Mouse (Mus musculus) heart, embryonic 10.5 days (tissue): ENCODE data around the gene Cyp2d26. TPM values are rescaled to one million over a fixed set of nuclear protein-coding genes. Genes with fewer than 3 reads are reported as not detected.

ENCODE experiments used
- DNase-seq: peaks from one replicate; pipeline ENCODE4 v3.0.0-alpha.2; 2017; ENCODE audit warnings: low spot score
- H3K27ac ChIP-seq: fragments of 300-500 bp; sonication (generic); 2 replicates; pipeline ENCODE4 v1.5.1; 2016; ENCODE audit warnings: mild to moderate bottlenecking
- H3K27me3 ChIP-seq: fragments of 300-500 bp; sonication (generic); 2 replicates; pipeline ENCODE4 v1.6.1; 2016; ENCODE audit warnings: mild to moderate bottlenecking; ENCODE audit not compliant: poor library complexity, insufficient read depth, severe bottlenecking
- H3K36me3 ChIP-seq: fragments of 300-500 bp; sonication (generic); 2 replicates; pipeline ENCODE4 v1.6.1; 2016; ENCODE audit warnings: mild to moderate bottlenecking, moderate library complexity
- H3K4me1 ChIP-seq: fragments of 300-500 bp; sonication (generic); 2 replicates; pipeline ENCODE4 v1.6.1; 2016; ENCODE audit warnings: mild to moderate bottlenecking
- H3K4me3 ChIP-seq: fragments of 300-500 bp; sonication (generic); 2 replicates; pipeline ENCODE4 v1.5.1; 2016; ENCODE audit warnings: mild to moderate bottlenecking, moderate library complexity
- H3K9me3 ChIP-seq: fragments of 300-500 bp; sonication (generic); 2 replicates; pipeline ENCODE4 v1.6.1; 2016; ENCODE audit warnings: mild to moderate bottlenecking, moderate library complexity
- WGBS: fragments of 180-500 bp; shearing (Covaris S2); methylation state at CpG from one replicate; pipeline ENCODE4 v1.1.7; 2016; 5-methylcytosine and 5-hydroxymethylcytosine counted together
- polyA plus RNA-seq: library from polyadenylated mRNA; unstranded; fragments of >200 nt; fragmentation: Nextera tagmentation; extraction: Ambion mirVana; gene quantifications from 2 replicates; pipeline ENCODE4 v1.2.1, GENCODE M21; 2016

Cyp2d26 gene
- 0.08 TPM in 1 of 2 replicates, not detected in the other for polyA plus RNA-seq

GRCm38 (mm10) chr15:82794277-82794676 lies at the start of gene Cyp2d26:
Gene Cyp2d26 (minus strand): TSS chr15:82794294.
- no peak for DNase-seq

GRCm38 (mm10) chr15:82839146-82839545 lies 45.1 kb upstream of the Cyp2d26 start:
- Histone ChIP-seq H3K27me3 (no peaks in the 10 kb centered on the region), H3K4me1 (no peaks in the 10 kb centered on the region)
- 91% methylated on average over 3 of the region's 3 CpGs for WGBS

More at GRCm38 (mm10) chr15:82794277-82794676, at the start of gene Cyp2d26:
- Histone ChIP-seq H3K4me3 (no peak within 1 kb of the TSS), H3K27ac (no peak within 1 kb of the TSS), H3K36me3 (no peaks in the 10 kb centered on the region), H3K27me3 (no peaks in the 10 kb centered on the region), H3K9me3 (no peaks in the 10 kb centered on the region), H3K4me1 (no peaks in the 10 kb centered on the region)
- 81% methylated on average over 5 of the region's 5 CpGs for WGBS

GRCm38 (mm10) chr15:82829917-82830316 lies 35.8 kb upstream of the Cyp2d26 start:
- no peaks in the 10 kb centered on the region for H3K4me1 ChIP-seq
- 74% methylated on average over 6 of the region's 6 CpGs for WGBS
- DNase-seq, result no peak
- peaks cover 5% of the 10 kb centered on the region; the same call in 1 of the 2 replicates for H3K36me3 ChIP-seq
- H3K4me3 ChIP-seq, result no peak overlapping the region
- no peaks in the 10 kb centered on the region for H3K27me3 ChIP-seq
- no peaks in the 10 kb centered on the region for H3K9me3 ChIP-seq
- no peak overlapping the region for H3K27ac ChIP-seq

More at GRCm38 (mm10) chr15:82839146-82839545, 45.1 kb upstream of the Cyp2d26 start:
- no peak overlapping the region for H3K27ac ChIP-seq
- H3K36me3 ChIP-seq, result peaks cover 5% of the 10 kb centered on the region; the same call in 1 of the 2 replicates
- no peak overlapping the region for H3K4me3 ChIP-seq
- DNase-seq, result no peak
- no peaks in the 10 kb centered on the region for H3K9me3 ChIP-seq

- Histone ChIP-seq H3K4me3 (no peak overlapping the region), H3K27me3 (no peaks in the 10 kb centered on the region), H3K9me3 (no peaks in the 10 kb centered on the region), H3K4me1 (peaks cover 3% of the 10 kb centered on the region; the same call in 1 of the 2 replicates), H3K36me3 (peaks cover 12% of the 10 kb centered on the region; the same call in 1 of the 2 replicates), H3K27ac (no peak overlapping the region)
- no peak for DNase-seq
Measured at GRCm38 (mm10) chr15:82825866-82826265, 31.8 kb upstream of the Cyp2d26 start.

- peaks cover 3% of the 10 kb centered on the region; the same call in 1 of the 2 replicates for H3K4me1 ChIP-seq
- H3K27me3 ChIP-seq, result no peaks in the 10 kb centered on the region
- H3K27ac ChIP-seq, result no peak overlapping the region
- no peaks in the 10 kb centered on the region for H3K9me3 ChIP-seq
- peaks cover 18% of the 10 kb centered on the region; the same call in 1 of the 2 replicates for H3K36me3 ChIP-seq
- WGBS, result 80% methylated on average over 3 of the region's 4 CpGs
- DNase-seq, result no peak
- no peak overlapping the region for H3K4me3 ChIP-seq
Measured at GRCm38 (mm10) chr15:82822347-82822746, 28.3 kb upstream of the Cyp2d26 start.

GRCm38 (mm10) chr15:82821657-82822056 lies 27.6 kb upstream of the Cyp2d26 start:
- peaks cover 3% of the 10 kb centered on the region; the same call in 1 of the 2 replicates for H3K4me1 ChIP-seq
- no peak overlapping the region for H3K4me3 ChIP-seq
- WGBS, result 86% methylated on average over 1 of the region's 1 CpGs
- DNase-seq, result no peak
- no peaks in the 10 kb centered on the region for H3K9me3 ChIP-seq
- H3K27ac ChIP-seq, result no peak overlapping the region
- no peaks in the 10 kb centered on the region for H3K27me3 ChIP-seq
- peaks cover 18% of the 10 kb centered on the region; the same call in 1 of the 2 replicates for H3K36me3 ChIP-seq

- 89% methylated on average over 4 of the region's 4 CpGs for WGBS
- DNase-seq, result no peak
- Histone ChIP-seq H3K36me3 (peaks cover 32% of the 10 kb centered on the region), H3K27me3 (no peaks in the 10 kb centered on the region), H3K9me3 (no peaks in the 10 kb centered on the region), H3K27ac (no peak overlapping the region), H3K4me3 (no peak overlapping the region), H3K4me1 (no peaks in the 10 kb centered on the region)
Measured at GRCm38 (mm10) chr15:82815296-82815695, 21.2 kb upstream of the Cyp2d26 start.

GRCm38 (mm10) chr15:82814806-82815205 lies 20.7 kb upstream of the Cyp2d26 start:
- Histone ChIP-seq H3K36me3 (peaks cover 37% of the 10 kb centered on the region), H3K9me3 (no peaks in the 10 kb centered on the region), H3K4me1 (no peaks in the 10 kb centered on the region), H3K27me3 (no peaks in the 10 kb centered on the region), H3K4me3 (no peak overlapping the region), H3K27ac (no peak overlapping the region)
- no peak for DNase-seq
- 63% methylated on average over 4 of the region's 4 CpGs for WGBS

GRCm38 (mm10) chr15:82814321-82814720 lies 20.2 kb upstream of the Cyp2d26 start:
- Histone ChIP-seq H3K36me3 (peaks cover 40% of the 10 kb centered on the region), H3K4me3 (no peak overlapping the region), H3K27me3 (no peaks in the 10 kb centered on the region), H3K9me3 (no peaks in the 10 kb centered on the region), H3K4me1 (no peaks in the 10 kb centered on the region; the same call in 1 of the 2 replicates), H3K27ac (no peak overlapping the region)
- DNase-seq, result no peak
- WGBS, result 74% methylated on average over 7 of the region's 7 CpGs

- H3K27ac ChIP-seq, result no peak overlapping the region
- no peaks in the 10 kb centered on the region for H3K9me3 ChIP-seq
- no peak for DNase-seq
- 72% methylated on average over 1 of the region's 1 CpGs for WGBS
- no peak overlapping the region for H3K4me3 ChIP-seq
- H3K36me3 ChIP-seq, result peaks cover 37% of the 10 kb centered on the region
- H3K27me3 ChIP-seq, result no peaks in the 10 kb centered on the region
- peaks cover 5% of the 10 kb centered on the region; the same call in 1 of the 2 replicates for H3K4me1 ChIP-seq
Measured at GRCm38 (mm10) chr15:82810556-82810955, 16.5 kb upstream of the Cyp2d26 start.

- Histone ChIP-seq H3K36me3 (peaks cover 34% of the 10 kb centered on the region), H3K9me3 (no peaks in the 10 kb centered on the region), H3K4me1 (peaks cover 5% of the 10 kb centered on the region; the same call in 1 of the 2 replicates), H3K4me3 (no peak overlapping the region), H3K27ac (no peak overlapping the region), H3K27me3 (no peaks in the 10 kb centered on the region)
- WGBS, result 67% methylated on average over 6 of the region's 6 CpGs
- DNase-seq, result no peak
Measured at GRCm38 (mm10) chr15:82809511-82809910, 15.4 kb upstream of the Cyp2d26 start.

GRCm38 (mm10) chr15:82806969-82807763 lies 13.1 kb upstream of the Cyp2d26 start:
- DNase-seq, result no peak
- no peaks in the 10 kb centered on the region for H3K27me3 ChIP-seq
- H3K9me3 ChIP-seq, result no peaks in the 10 kb centered on the region
- H3K4me1 ChIP-seq, result peaks cover 5% of the 10 kb centered on the region; the same call in 1 of the 2 replicates
- H3K36me3 ChIP-seq, result peaks cover 23% of the 10 kb centered on the region
- H3K27ac ChIP-seq, result no peak overlapping the region
- 90% methylated on average over 5 of the region's 5 CpGs for WGBS
- H3K4me3 ChIP-seq, result no peak overlapping the region
